Mouse (Mus musculus): ENCODE measurements around the gene Bcl11b. TPM values are rescaled to one million over a fixed set of nuclear protein-coding genes. Genes with fewer than 3 reads are reported as not detected.
A peak's percentile ranks its signal among the peaks of the same experiment; 100 is the strongest.

Bcl11b gene
- total RNA-seq, 2 experiments from 2014 or later = 66.1 to 75.1 TPM

DNA sequence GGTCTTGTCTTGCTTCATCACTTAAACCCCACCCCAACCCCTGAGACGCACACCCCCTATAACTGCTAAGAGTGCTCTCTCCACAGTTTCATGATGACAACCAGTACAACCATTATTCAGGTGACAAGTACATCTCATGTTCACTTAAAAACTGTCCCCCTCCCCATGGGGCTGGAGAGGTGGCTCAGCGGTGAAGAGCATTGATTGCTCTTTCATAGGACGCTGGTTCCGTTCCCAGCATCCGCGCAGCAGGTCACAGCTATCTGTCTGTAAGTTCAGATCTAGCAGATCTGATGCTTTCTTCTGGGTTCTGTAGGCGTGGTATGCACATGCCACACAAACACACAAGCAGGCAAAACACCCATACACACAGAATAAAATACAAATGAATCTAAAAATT, 81.2 kb downstream of the Bcl11b start:
- DNase-seq (ENCODE audit: extremely low spot score in 1 of 2, low spot score in 2 of 2) = no peak
- intact Hi-C loops (cut with DNase I) = no loop called here

GRCm38 (mm10) chr12:107921566-107921965, 81.8 kb downstream of the Bcl11b start:
- DNase-seq (ENCODE audit: extremely low spot score in 1 of 2, low spot score in 2 of 2) = no peak
- intact Hi-C loops (cut with DNase I) = no loop called here

DNA sequence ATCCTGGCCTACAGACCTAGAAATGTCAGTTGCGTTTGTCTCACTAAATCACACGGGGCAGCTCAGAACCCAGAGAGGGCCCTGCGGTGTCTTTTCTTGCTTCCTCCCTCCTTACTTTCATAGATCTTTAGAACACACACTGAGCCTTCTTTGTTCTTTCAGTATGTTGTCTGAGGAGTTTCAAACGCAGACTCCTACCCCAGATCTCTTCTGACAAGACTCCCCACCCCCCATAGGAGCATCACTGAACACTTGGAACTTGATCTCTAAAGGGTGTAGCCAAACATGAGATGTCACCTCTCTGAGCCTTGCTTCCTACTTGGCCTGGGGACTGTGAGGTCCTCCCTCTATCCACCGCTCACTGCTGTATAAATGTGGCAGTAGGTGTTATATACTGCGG, 82.2 kb downstream of the Bcl11b start:
- DNase-seq (ENCODE audit: extremely low spot score in 1 of 2, low spot score in 2 of 2) = no peak
- intact Hi-C loops (cut with DNase I) = no loop called here

DNA sequence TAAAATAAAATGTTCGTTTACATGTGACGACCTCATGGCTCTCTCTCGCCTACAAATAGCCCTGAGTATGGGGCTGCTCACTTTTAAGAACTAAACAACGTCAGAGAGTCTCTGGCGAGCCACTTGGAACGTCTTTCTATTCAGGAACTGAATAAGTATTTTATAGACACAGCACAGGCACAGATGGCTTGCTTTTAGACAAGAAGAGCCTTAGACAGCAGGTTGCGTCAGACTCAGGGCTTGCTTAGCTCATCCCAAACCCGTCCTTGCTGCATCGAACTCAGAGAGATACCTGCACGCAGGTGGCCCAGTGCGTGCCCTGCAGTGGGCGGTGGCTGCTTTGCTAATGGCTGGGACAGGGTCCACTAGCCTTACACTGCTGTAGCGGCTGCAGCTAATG, 82.7 kb downstream of the Bcl11b start:
- peak in 1 of 2 experiments; percentile 19 for DNase-seq (ENCODE audit: extremely low spot score in 1 of 2, low spot score in 2 of 2)
- intact Hi-C loops (cut with DNase I) = no loop called here

- DNase-seq (ENCODE audit: extremely low spot score in 1 of 2, low spot score in 2 of 2) = no peak
- intact Hi-C loops (cut with DNase I) = no loop called here
These were observed 83.3 kb downstream of the Bcl11b start for GRCm38 (mm10) chr12:107920076-107920475.

- intact Hi-C loops (cut with DNase I) = no loop called here
- no peak for DNase-seq (ENCODE audit: extremely low spot score in 1 of 2, low spot score in 2 of 2)
These were observed 84.6 kb downstream of the Bcl11b start for GRCm38 (mm10) chr12:107918779-107919178.

DNA sequence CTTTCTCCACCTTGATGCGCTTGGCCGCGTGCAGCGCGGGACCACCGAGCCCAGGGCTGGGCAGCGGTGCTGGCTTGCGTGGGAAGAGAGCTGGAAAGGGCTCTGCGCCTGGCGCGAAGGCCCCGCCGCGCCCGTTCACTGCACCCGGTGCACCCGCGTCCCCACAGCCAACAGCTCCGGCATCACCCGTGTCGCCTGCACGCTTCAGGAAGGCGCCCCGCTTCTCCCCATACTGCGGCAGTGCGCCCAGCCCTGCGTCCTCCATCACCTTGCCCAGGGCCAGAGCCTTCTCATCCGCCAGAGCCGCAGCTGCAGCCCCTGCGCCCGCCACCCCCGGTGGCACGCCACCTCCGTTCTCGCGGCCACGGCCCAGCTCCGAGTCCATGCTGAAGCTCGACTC, 87.4 kb downstream of the Bcl11b start:
- intact Hi-C loops (cut with DNase I) = no loop called here
- no peak for DNase-seq (ENCODE audit: extremely low spot score in 1 of 2, low spot score in 2 of 2)

DNA sequence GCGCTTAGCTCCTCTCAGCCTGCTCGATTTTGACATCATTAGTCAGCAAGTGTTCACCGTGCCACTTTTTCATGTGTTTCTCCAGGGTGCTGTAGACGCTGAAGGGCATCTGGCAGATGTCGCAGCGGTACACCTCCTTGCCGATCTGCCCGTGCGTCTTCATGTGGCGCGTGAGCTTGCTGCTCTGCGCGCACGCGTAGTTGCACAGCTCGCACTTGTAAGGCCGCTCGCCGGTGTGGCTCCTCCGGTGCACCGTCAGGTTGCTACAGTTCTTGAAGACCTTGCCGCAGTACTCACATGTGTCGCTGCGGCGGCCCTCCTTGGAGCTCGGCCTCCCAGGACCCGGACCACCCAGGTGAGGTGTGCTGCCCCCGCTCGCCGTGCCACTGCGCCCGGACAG, 88.0 kb downstream of the Bcl11b start:
- intact Hi-C loops (cut with DNase I) = no loop called here
- DNase-seq (ENCODE audit: extremely low spot score in 1 of 2, low spot score in 2 of 2) = no peak

- DNase-seq (ENCODE audit: extremely low spot score in 1 of 2, low spot score in 2 of 2) = no peak
- intact Hi-C loops (cut with DNase I) = no loop called here
These were observed 94.6 kb downstream of the Bcl11b start for GRCm38 (mm10) chr12:107908826-107909225.

GRCm38 (mm10) chr12:107905333-107905732, 98.1 kb downstream of the Bcl11b start:
- DNase-seq (ENCODE audit: extremely low spot score in 1 of 2, low spot score in 2 of 2) = no peak
- intact Hi-C loops (cut with DNase I) = no loop called here

DNA sequence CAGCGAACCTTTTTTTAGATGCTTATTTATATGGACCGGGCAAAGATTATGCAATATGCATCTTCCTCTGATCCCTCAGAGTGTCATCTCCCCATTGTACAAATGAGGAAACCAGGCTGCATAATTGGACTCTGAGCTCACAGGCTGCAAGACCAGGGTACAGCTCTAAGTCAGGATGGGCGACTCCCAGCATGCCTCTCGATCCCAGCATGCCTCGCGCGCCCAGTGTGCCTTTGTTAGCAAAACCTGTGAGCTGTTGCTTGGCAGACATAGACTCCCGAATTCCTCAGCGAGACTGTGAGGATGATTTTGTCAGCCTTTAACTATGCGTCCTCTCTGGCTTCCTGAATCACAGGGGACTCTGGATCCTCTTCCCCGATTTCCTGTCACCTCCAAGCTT, 98.9 kb downstream of the Bcl11b start:
- no peak for DNase-seq (ENCODE audit: extremely low spot score in 1 of 2, low spot score in 2 of 2)

GRCm38 (mm10) chr12:107903949-107904348, 99.5 kb downstream of the Bcl11b start:
- no peak for DNase-seq (ENCODE audit: extremely low spot score in 1 of 2, low spot score in 2 of 2)
- intact Hi-C loops (cut with DNase I) = no loop called here

More for the DNA sequence above, 98.9 kb downstream of the Bcl11b start:
- intact Hi-C loops (cut with DNase I) = no loop called here

DNA sequence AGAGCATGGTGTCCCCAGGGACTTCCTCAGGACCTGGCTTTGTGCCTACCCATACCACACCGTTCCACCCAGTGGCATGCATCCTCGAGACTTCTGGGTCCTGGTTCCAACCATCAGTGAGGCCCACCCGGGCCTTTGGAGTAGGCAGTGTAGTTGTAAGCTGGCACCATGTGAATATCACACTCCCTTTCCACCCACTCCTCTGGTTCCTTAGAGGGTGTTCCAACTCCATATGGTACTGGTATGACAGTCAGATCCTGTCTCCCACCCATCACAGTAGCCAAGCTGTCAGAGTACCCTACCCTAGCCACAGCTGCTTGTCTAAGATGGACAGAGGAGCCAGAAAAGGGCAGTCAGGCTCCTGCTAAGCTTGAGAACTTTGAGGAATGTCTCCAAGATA, 112.0 kb downstream of the Bcl11b start:
- intact Hi-C loops (cut with DNase I) = no loop called here
- DNase-seq (ENCODE audit: extremely low spot score in 1 of 2, low spot score in 2 of 2) = peak in 1 of 2 experiments; percentile 13

DNA sequence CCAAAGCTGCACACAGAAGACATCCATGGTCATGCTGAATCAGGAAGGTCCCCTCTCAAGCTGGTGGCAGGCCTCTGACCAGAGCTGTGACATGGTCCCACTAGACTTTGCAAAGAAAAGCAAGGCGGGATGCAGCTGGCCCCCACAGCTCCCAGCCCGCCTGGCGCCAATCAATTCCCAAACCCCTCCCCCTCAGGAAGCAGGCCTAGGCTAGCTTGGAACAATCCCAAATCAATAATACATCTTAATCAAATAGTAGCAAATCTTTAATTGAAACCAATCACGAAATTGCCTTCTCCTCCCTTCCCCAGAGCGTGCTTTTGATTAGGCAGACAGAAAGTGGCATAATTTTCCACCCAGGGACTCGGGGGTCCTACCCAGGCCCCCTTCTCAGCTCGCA, 113.1 kb downstream of the Bcl11b start:
- DNase-seq (ENCODE audit: extremely low spot score in 1 of 2, low spot score in 2 of 2) = peak in 1 of 2 experiments; percentile 14
- intact Hi-C loops (cut with DNase I) = no loop called here

GRCm38 (mm10) chr12:107889841-107890240, 113.6 kb downstream of the Bcl11b start:
- DNase-seq (ENCODE audit: extremely low spot score in 1 of 2, low spot score in 2 of 2) = peak in 1 of 2 experiments; percentile 30
- intact Hi-C loops (cut with DNase I) = no loop called here

- peak in 1 of 2 experiments; percentile 20 for DNase-seq (ENCODE audit: extremely low spot score in 1 of 2, low spot score in 2 of 2)
- intact Hi-C loops (cut with DNase I) = no loop called here
These were observed 114.8 kb downstream of the Bcl11b start for GRCm38 (mm10) chr12:107888646-107889045.

DNA sequence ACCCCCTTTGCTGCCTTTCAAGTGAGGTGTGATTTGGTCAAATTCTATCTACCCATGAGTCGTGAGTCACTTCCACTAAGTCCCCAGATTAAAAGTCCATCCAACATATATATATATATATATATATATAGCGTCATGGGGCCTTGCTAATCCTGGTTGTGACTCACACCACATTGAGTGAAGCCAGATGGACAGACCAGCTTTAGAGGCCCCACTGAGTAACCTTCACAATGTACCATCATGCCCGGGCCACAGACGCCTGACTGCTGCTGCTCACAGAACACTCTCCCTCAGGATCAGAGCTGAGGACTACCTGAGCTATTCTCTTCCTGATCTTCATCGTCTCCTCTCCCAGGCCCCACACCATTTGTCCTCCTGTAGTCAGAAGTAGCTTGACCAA, 115.4 kb downstream of the Bcl11b start:
- DNase-seq (ENCODE audit: extremely low spot score in 1 of 2, low spot score in 2 of 2) = peak in 1 of 2 experiments; percentile 7
- intact Hi-C loops (cut with DNase I) = no loop called here

GRCm38 (mm10) chr12:107887621-107888020, 115.8 kb downstream of the Bcl11b start:
- DNase-seq (ENCODE audit: extremely low spot score in 1 of 2, low spot score in 2 of 2) = peak in 1 of 2 experiments; percentile 8
- intact Hi-C loops (cut with DNase I) = no loop called here

DNA sequence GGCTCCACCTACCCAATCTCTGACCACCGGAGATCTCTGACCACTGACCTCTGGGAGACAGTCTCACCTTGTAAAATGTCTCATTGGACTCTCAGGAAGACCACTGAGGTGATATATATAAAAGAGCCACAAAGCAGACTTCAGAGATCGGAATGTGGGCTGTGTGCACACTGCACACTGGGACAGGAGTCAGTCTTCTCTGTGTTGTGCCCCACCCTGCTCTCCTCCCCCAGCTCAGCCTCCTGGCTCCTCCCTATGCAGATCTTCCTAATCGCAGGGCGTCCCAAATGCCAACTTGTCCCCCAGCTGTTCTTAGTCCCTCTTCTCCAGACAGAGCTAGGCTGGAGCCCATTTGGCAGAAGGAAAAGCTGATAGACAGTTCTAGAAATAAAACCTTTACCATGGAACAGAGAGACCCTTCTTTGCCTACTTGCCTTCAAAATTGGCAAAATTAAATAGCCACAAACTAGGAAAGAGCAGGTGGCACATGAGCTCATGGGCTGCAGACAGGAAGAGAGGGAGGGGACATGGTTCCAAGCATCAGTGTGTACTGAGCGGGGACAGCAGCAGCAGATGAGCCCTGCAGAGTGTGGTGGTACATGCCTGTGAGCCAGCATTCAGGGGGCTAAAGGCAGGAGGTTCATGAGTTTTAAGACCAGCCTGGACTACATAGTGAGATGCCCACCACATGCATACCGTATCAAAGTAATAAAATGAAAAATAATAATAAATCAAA, 118.9 kb downstream of the Bcl11b start:
- intact Hi-C loops (cut with DNase I) = no loop called here
- no peak for DNase-seq (ENCODE audit: extremely low spot score in 1 of 2, low spot score in 2 of 2)

GRCm38 (mm10) chr12:107881726-107882125, 121.7 kb downstream of the Bcl11b start:
- no peak for DNase-seq (ENCODE audit: extremely low spot score in 1 of 2, low spot score in 2 of 2)
- intact Hi-C loops (cut with DNase I) = no loop called here

DNA sequence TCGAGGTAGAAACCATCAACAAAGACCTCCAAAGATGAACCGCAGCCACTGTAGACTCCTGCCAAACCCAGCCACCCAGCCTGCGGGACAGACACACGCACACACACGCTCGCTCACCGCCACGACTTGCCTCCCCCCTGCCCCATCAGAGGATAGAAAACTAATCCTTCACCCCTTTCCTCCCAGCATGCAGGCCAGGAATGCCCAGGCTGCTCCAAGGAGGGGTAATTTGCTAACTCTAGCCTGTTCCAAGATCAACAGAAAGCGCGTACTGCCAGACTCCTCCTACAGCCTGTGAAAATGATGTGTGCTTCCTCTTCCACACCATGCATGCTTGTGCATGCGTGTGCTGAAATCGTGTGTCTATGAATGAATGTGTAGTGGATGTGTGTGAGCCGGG, 122.7 kb downstream of the Bcl11b start:
- no peak for DNase-seq (ENCODE audit: extremely low spot score in 1 of 2, low spot score in 2 of 2)
- intact Hi-C loops (cut with DNase I) = no loop called here

All from left cerebral cortex, postnatal 10 days (tissue).